Mouse (Mus musculus) heart, embryonic 13.5 days (tissue): ENCODE measurements around the gene Kifc5b. TPM values are rescaled to one million over a fixed set of nuclear protein-coding genes. Genes with fewer than 3 reads are reported as not detected.
A peak's percentile ranks its signal among the peaks of the same experiment; 100 is the strongest.
"Not testable (repeated sequence)": the region's sequence is repeated elsewhere in the genome, so short reads cannot be mapped to it uniquely, and the experiment has no call there.

Source experiments
- ATAC-seq: fragments of 200-750 bp; cut with Nextera tagmentation; 2 replicates; pipeline ENCODE4 v1.8.0; 2017; ENCODE audit warnings: moderate TSS enrichment; ENCODE audit not compliant: insufficient number of reproducible peaks, low FRiP score, low TSS enrichment; ENCODE audit errors: extremely low read depth
- H3K27ac ChIP-seq: fragments of 300-500 bp; sonication (generic); replicated peaks from 2 replicates; pipeline ENCODE4 v1.5.1; 2015; ENCODE audit warnings: moderate library complexity, mild to moderate bottlenecking, inconsistent platforms
- H3K27me3 ChIP-seq: fragments of 300-500 bp; sonication (generic); replicated peaks from 2 replicates; pipeline ENCODE4 v1.6.1; 2015; ENCODE audit warnings: mild to moderate bottlenecking, inconsistent platforms
- H3K36me3 ChIP-seq: fragments of 300-500 bp; sonication (generic); 2 replicates; pipeline ENCODE4 v1.6.1; 2015; ENCODE audit warnings: mild to moderate bottlenecking, inconsistent platforms
- H3K4me1 ChIP-seq: fragments of 300-500 bp; sonication (generic); 2 replicates; pipeline ENCODE4 v1.6.1; 2015; ENCODE audit warnings: inconsistent platforms
- H3K4me2 ChIP-seq: fragments of 300-500 bp; sonication (generic); 2 replicates; pipeline ENCODE4 v1.6.1; 2015; ENCODE audit warnings: inconsistent platforms, mild to moderate bottlenecking, moderate library complexity
- H3K4me3 ChIP-seq: fragments of 300-500 bp; sonication (generic); 2 replicates; pipeline ENCODE4 v1.5.1; 2015; ENCODE audit warnings: moderate library complexity, mild to moderate bottlenecking, inconsistent platforms
- H3K9ac ChIP-seq: fragments of 300-500 bp; sonication (generic); 2 replicates; pipeline ENCODE4 v1.6.1; 2015; ENCODE audit warnings: inconsistent platforms, mild to moderate bottlenecking, moderate library complexity
- H3K9me3 ChIP-seq: fragments of 300-500 bp; sonication (generic); 2 replicates; pipeline ENCODE4 v1.6.1; 2016; ENCODE audit warnings: inconsistent platforms
- WGBS: fragments of 180-500 bp; shearing (Covaris S2); methylation state at CpG from one replicate; pipeline ENCODE4 v1.1.7; 2015; ENCODE audit warnings: mixed read lengths; 5-methylcytosine and 5-hydroxymethylcytosine counted together
- polyA plus RNA-seq: library from polyadenylated mRNA; unstranded; fragments of >200 nt; fragmentation: Nextera tagmentation; extraction: Ambion mirVana; gene quantifications from 2 replicates; pipeline ENCODE4 v1.2.1, GENCODE M21; 2015

Kifc5b gene
- polyA plus RNA-seq, 1 experiment from 2014 or later, result 6.3 TPM

DNA sequence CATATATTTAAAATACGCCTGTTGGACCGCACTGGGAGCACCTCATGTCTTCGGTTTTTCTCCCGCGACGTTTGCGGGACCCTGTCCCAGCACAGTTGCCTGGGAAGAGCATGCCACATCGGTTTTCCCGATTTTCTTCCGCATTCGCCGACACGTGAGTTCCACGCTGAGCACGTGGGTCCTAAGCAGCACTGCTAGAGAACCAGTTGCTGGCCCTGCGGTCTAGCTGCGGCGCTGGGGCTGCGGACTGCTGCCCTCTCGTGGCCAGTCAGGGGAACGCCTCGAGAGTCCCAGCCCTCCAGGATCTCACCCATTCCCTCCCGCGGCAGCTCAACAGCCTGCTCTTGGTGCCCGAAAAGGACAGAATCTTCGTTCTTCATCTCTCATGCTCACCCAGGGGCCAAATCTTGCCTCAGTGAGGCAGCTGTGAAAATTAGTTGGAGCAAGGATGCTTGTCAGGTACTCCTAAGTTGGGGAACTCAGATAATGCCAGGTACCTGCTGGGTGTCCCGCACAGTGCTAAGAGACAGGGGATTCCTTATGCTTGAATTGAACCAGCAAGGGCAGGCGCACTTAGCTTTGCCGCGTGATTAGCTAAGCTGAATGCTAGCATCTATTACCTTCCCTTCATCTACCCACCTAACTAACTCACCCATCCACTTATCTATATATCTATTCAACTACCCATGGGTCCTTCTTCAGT lies 30.7 kb upstream of the Kifc5b start:
- WGBS, result 7% methylated on average over 30 of the region's 30 CpGs
- Histone ChIP-seq H3K36me3 (peaks cover under 1% of the 10 kb centered on the region; the same call in 1 of the 2 replicates), H3K4me2 (peak overlapping the region; percentile 74), H3K9me3 (no peaks in the 10 kb centered on the region), H3K9ac (peak overlapping the region; percentile 74), H3K4me3 (peak overlapping the region; percentile 55), H3K27ac (peak overlapping the region; percentile 93), H3K4me1 (peaks cover 65% of the 10 kb centered on the region), H3K27me3 (no peaks in the 10 kb centered on the region)
- ATAC-seq, result peak; percentile 64

DNA sequence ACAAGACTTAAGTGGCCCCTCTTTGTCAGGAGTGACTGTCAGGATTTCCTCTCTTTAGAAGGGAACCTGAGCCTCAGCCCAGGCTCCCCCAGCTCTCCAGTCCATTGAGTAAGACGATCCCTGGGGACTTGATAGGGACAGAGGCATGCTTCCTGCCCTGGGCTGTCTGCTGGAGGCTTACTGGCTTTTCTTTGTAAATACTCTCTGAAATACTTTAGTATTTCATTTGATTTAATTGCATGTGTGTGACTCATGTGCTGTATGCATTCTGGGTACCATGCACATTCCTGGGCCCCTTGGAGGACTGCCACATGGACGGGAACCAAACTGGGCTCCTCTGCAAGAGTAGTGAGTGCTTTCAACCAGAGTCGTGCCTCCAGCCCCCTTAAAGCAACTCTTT lies 29.0 kb upstream of the Kifc5b start:
- Histone ChIP-seq H3K27me3 (no peaks in the 10 kb centered on the region), H3K4me3 (no peak overlapping the region), H3K4me1 (peaks cover 76% of the 10 kb centered on the region), H3K27ac (peak overlapping the region; percentile 75), H3K4me2 (no peak overlapping the region), H3K9ac (peak overlapping the region; percentile 59; the same call in 1 of the 2 replicates), H3K36me3 (no peaks in the 10 kb centered on the region), H3K9me3 (no peaks in the 10 kb centered on the region)
- ATAC-seq, result no peak
- WGBS, result 9% methylated on average over 3 of the region's 3 CpGs

DNA sequence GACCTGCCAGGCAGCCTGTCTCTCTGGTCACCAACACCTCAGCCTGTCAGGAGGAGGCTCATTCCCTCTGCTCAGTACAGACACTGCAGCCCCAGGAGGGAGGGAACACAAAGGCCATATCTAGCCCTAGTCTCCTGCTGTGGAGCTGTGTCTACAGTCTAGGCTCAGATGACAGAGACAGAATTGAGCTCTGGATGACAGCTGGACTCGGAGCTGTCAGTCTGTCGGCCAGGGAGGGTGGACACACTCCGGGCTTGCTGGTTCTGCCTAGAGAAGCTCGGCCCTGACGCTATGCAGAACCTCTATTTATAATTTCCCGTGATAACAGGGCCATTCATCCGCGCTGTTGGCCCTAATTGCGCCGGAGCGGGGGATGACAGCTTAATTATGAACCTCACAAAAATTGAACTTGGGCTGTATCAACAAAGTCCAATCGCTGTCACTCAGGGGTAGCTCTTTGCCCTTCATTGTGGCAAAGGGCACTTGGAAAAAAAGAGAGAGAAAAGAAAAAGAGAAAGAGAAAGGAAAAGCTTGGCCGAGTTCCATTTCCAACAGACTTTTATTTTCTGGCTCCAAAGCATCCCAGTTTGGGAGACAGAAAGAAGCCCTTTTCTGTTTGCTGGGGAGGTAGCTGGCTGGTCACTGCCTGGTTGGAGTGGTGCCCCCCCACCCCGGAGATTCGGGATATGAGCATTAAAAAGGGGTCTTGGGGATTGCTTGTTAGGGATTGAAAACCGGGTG lies 24.1 kb upstream of the Kifc5b start:
- no peaks in the 10 kb centered on the region; the same call in 1 of the 2 replicates for H3K9me3 ChIP-seq
- peaks cover 64% of the 10 kb centered on the region for H3K4me1 ChIP-seq
- H3K4me2 ChIP-seq, result peak overlapping the region; percentile 61
- H3K27ac ChIP-seq, result peak overlapping the region; percentile 96
- peak; percentile 84 for ATAC-seq
- peak overlapping the region; percentile 35 for H3K4me3 ChIP-seq
- WGBS, result 18% methylated on average over 16 of the region's 16 CpGs
- H3K9ac ChIP-seq, result peak overlapping the region; percentile 47
- no peaks in the 10 kb centered on the region for H3K36me3 ChIP-seq
- no peaks in the 10 kb centered on the region for H3K27me3 ChIP-seq

DNA sequence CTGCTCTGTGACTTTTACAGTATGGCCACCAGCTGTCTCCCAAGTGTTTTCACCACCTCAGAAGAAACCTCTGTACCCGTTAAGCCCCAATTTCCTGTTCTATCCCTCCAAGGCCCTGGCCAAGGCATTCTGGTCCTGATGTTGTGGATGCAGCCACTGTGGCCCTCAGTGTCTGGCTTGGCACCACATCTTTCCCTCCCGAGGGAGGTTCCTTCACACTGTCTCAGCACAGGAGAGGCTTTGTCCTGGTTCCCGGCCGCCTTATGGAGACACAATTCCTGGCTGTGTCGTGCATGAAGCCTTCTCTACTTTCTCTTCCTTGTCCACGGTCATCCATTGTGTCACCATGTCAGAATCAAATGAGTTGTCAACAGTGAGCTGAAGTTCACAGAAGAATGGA lies 23.4 kb upstream of the Kifc5b start:
- H3K9me3 ChIP-seq, result no peaks in the 10 kb centered on the region; the same call in 1 of the 2 replicates

DNA sequence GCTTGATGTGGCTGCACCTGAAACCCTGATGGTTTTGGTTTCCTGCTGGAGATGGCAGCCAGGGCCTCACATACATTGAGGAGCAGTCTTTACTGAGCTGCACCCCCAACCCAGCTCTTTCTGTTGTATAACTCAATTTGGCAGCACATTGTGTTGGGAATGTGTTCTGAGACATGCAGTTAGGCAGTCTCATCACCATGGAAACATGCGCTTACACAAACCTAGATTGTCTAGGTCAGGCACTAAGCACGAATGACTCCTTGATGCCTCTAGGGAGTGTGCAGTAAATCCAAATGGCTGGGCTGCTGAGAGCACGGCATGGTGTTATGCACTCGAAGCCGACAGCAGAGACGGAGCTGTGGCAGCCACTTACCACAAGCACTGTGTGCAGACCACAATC lies 22.5 kb upstream of the Kifc5b start:
- Histone ChIP-seq H3K36me3 (no peaks in the 10 kb centered on the region), H3K4me3 (no peak overlapping the region), H3K9me3 (no peaks in the 10 kb centered on the region; the same call in 1 of the 2 replicates), H3K4me1 (peaks cover 55% of the 10 kb centered on the region), H3K9ac (no peak overlapping the region), H3K27me3 (no peaks in the 10 kb centered on the region), H3K4me2 (no peak overlapping the region), H3K27ac (peak overlapping the region; percentile 96)
- ATAC-seq, result no peak
- WGBS, result 70% methylated on average over 6 of the region's 6 CpGs

More for the DNA sequence above, 23.4 kb upstream of the Kifc5b start:
- no peaks in the 10 kb centered on the region for H3K36me3 ChIP-seq
- peak overlapping the region; percentile 96 for H3K27ac ChIP-seq
- 31% methylated on average over 6 of the region's 6 CpGs for WGBS
- H3K9ac ChIP-seq, result peak overlapping the region; percentile 47
- peaks cover 58% of the 10 kb centered on the region for H3K4me1 ChIP-seq
- no peak for ATAC-seq
- peak overlapping the region; percentile 61 for H3K4me2 ChIP-seq
- no peaks in the 10 kb centered on the region for H3K27me3 ChIP-seq
- 0 out of 2 replicates have a peak overlapping the region, but pooled peaks have one; percentile 35 for H3K4me3 ChIP-seq

DNA sequence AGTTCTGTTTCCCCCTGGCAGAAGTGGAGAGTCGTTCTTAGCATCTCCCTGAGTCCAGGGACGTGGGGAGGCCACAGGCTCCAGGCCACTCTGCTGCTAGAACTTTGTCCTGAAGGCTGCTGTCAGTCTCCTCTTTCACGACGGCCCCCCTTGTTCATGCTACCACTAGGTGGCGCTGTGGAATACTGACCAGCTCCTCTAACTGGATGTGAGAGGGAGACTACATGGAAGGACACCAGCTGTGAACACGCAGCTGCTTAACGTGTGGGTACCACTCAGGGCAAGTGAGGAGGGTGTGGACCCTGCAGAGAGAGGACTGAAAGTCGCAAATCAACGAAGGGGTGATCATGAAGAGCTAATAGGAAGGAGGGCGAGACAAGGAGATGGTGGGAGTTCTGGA lies 21.3 kb upstream of the Kifc5b start:
- peaks cover 50% of the 10 kb centered on the region for H3K4me1 ChIP-seq
- no peaks in the 10 kb centered on the region for H3K36me3 ChIP-seq
- no peak overlapping the region for H3K27ac ChIP-seq
- no peaks in the 10 kb centered on the region; the same call in 1 of the 2 replicates for H3K9me3 ChIP-seq
- H3K9ac ChIP-seq, result no peak overlapping the region
- WGBS, result 17% methylated on average over 10 of the region's 10 CpGs
- H3K4me3 ChIP-seq, result no peak overlapping the region
- H3K4me2 ChIP-seq, result no peak overlapping the region
- no peak for ATAC-seq
- no peaks in the 10 kb centered on the region for H3K27me3 ChIP-seq

DNA sequence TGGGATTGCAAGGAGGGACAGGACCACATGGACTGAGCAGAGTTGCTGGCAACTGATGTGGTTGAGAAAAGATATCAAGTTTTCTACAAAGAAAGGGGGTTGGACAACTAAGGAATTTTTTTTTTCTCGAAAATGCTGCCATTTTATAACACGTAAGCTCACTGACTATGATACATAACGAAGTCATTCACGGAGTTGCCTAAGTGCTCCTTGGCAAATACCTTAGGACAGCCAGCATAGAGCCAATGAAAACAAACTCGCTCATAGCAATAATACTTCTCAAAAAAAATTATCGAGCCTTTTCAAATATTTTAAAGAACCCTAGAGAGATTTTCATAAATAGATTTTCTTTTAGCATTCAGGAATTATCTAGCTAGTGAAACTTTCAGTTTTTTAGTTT lies 16.0 kb upstream of the Kifc5b start:
- no peak for ATAC-seq
- H3K27ac ChIP-seq, result no peak overlapping the region
- no peaks in the 10 kb centered on the region for H3K36me3 ChIP-seq
- 73% methylated on average over 6 of the region's 6 CpGs for WGBS
- no peak overlapping the region for H3K9ac ChIP-seq
- H3K4me1 ChIP-seq, result peaks cover 11% of the 10 kb centered on the region
- H3K9me3 ChIP-seq, result no peaks in the 10 kb centered on the region
- no peaks in the 10 kb centered on the region for H3K27me3 ChIP-seq
- no peak overlapping the region for H3K4me3 ChIP-seq
- H3K4me2 ChIP-seq, result no peak overlapping the region

DNA sequence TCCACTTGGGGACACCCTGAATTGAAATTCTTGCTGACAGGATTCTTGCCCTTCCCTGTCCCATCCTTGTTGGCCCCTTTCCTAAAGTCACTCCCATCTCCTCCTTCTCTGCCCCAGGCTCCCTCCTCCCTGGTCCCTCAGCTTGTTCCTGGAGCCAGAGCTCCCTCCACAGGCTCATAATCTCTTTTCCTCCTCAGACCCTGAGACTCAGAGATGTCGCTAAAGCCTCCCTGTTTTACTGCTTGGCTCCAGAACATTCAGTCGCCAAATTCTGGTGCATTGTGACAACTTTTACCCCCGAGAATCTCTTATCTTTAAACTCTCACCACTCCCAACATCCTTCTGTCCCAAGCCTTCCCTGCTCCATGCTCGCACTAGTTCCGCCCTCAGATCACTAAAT lies 12.6 kb upstream of the Kifc5b start:
- H3K9me3 ChIP-seq, result peaks cover 9% of the 10 kb centered on the region; the same call in 1 of the 2 replicates
- ATAC-seq, result no peak
- WGBS, result 44% methylated on average over 5 of the region's 5 CpGs

DNA sequence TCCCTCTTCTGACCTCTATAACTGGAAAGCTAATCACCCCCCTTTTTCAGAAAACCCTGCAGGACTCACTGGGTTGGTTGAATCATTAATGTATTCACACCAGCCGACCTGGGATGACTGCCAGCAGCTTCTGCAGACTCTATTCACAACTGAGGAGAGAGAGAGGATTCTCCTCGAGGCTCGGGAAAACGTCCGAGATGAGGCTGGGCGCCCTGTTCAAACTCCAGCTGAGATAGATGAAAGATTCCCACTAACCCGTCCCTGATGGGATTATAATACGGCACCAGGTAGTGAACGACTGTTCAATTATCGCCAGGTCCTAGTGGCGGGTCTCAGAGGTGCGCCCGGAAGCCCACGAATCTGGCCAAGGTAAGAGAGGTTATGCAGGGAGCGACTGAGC lies 9.4 kb upstream of the Kifc5b start:
- not testable (repeated sequence) for H3K4me1 ChIP-seq, H3K9me3 ChIP-seq, H3K9ac ChIP-seq, H3K4me3 ChIP-seq, H3K36me3 ChIP-seq, ATAC-seq, H3K27me3 ChIP-seq, H3K27ac ChIP-seq, H3K4me2 ChIP-seq
- WGBS, result 87% methylated on average over 15 of the region's 15 CpGs

More for the DNA sequence above, 12.6 kb upstream of the Kifc5b start:
- Histone ChIP-seq H3K27me3 (no peaks in the 10 kb centered on the region), H3K4me2 (no peak overlapping the region), H3K27ac (no peak overlapping the region), H3K36me3 (no peaks in the 10 kb centered on the region), H3K4me3 (no peak overlapping the region), H3K9ac (no peak overlapping the region), H3K4me1 (no peaks in the 10 kb centered on the region)

DNA sequence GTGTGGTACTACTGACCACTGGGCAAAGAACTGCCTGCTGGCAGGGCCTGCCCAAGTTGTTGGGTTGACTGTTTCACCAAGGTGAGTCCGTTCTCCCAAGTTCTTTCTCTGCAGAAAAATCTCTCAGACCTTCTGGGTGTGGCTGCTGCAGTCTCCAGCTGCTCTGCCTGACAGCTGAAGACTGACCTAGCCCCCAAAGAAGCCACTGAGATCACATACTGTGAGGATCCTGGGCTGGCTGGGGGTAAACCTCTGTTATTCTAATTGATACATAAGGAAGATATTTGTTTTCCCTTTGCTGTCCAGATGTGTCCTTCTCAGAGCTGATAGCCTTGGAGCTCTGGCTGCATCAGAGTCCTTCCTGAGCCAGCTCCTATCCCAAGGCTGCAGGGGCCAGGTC lies 1.6 kb upstream of the Kifc5b start:
- no peaks in the 10 kb centered on the region for H3K27me3 ChIP-seq
- H3K4me2 ChIP-seq, result no peak overlapping the region
- no peak overlapping the region for H3K27ac ChIP-seq
- no peak overlapping the region for H3K9ac ChIP-seq
- 0 out of 2 replicates have a peak, but pooled peaks cover 5% of the 10 kb centered on the region for H3K9me3 ChIP-seq
- no peak overlapping the region for H3K4me3 ChIP-seq
- H3K4me1 ChIP-seq, result peaks cover 16% of the 10 kb centered on the region
- no peak for ATAC-seq
- WGBS, result 42% methylated on average over 1 of the region's 1 CpGs
- peaks cover 3% of the 10 kb centered on the region; the same call in 1 of the 2 replicates for H3K36me3 ChIP-seq

DNA sequence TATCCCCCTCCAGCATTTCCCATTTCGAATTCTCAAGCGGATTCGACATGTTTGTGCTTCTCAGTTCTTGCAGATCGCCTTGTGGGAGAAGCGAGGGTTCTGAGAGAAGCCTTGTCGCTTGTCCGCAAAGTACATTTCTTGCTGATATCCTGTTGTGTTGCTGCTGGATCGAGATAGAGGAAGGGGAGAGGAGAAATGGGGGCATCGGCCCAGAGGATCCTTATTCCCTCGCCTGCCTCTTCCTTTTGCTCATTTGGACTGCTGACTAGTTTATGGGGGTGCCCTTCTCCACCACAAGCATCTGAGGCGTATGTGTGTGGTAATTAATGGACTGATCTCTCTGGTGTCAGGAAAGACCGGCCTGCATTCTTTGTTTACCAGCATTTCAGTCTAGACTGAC lies 669 bp downstream of the Kifc5b start:
- H3K9ac ChIP-seq, result peak overlapping the region; percentile 89
- H3K27me3 ChIP-seq, H3K9me3 ChIP-seq, ATAC-seq: not testable (repeated sequence)
- peak overlapping the region; percentile 86 for H3K4me3 ChIP-seq
- H3K27ac ChIP-seq, result peak overlapping the region; percentile 85
- peak overlapping the region; percentile 74 for H3K4me2 ChIP-seq
- H3K4me1 ChIP-seq, result peaks cover 16% of the 10 kb centered on the region
- H3K36me3 ChIP-seq, result peaks cover 19% of the 10 kb centered on the region
- WGBS, result 2% methylated on average over 12 of the region's 12 CpGs
